Comparison of ENCODE assay signal across 11 mouse cellular contexts in the genomic region with DNA sequence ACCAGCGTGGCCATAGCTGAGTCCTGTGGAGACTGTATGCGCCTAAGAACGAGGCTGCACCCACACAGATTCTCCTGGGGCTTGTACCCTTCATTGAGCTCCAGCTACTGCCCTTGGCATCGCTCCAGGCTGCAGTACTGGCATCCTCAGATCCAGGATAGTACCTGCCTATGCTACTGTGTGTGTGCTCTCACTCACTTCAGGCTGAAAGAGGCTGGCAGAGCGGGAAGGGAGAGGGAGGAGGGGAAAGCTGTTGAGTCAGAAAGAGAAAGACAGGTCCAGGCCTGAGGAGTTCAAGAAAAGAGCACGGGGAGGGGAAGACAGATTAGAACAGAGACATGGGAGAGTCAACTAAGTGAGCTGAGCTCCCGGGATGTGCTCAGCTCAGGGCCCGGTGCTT. TPM values are rescaled to one million over a fixed set of nuclear protein-coding genes. Genes with fewer than 3 reads are reported as not detected.
DNase-seq lines count a peak whose midpoint lies in the region; ATAC-seq and TF ChIP-seq lines count a peak whose summit lies in the region.
"Had no signal": no experiment of that assay in that cellular context is flagged by ENCODE, and none has a peak within 500 bp of the region (broad histone marks: within the 10 kb centered on the region; RNA-seq: fewer than 3 reads in every experiment).

No protein-coding gene starts in this region.

- no peaks in the 10 kb centered on the region for H3K27me3 ChIP-seq in embryonic facial prominence, embryonic 10.5 days (replicated peaks; ENCODE audit: low read depth, poor library complexity, severe bottlenecking)
- H3K27me3 ChIP-seq in hindbrain, embryonic 10.5 days (ENCODE audit: insufficient read depth, poor library complexity, severe bottlenecking), result no peaks in the 10 kb centered on the region
- H3K27me3 ChIP-seq in midbrain, embryonic 15.5 days (replicated peaks), result no peaks in the 10 kb centered on the region
- H3K27me3 ChIP-seq: kidney, embryonic 15.5 days had no signal

- DNase-seq in cerebellum, adult 9-11 months, result peak; percentile 65
- no peak for DNase-seq in cerebellum, adult 9-10 months
- no peak for DNase-seq in embryonic facial prominence, embryonic 10.5 days (ENCODE audit: low spot score)
- no peak for DNase-seq in hindbrain, embryonic 10.5 days (ENCODE audit: low spot score)
- DNase-seq in left cerebral cortex, adult 2 months (ENCODE audit: extremely low spot score in 1 of 2, low spot score in 2 of 2), result no peak
- no peak for DNase-seq in thymus, postnatal 10 days (ENCODE audit: low spot score in 2 of 2)
- no peak for DNase-seq in layer of hippocampus, adult 8-10 months (ENCODE audit: low spot score in 2 of 2)
- DNase-seq: gastrocnemius, postnatal 25 days; liver, embryonic 13.5 days had no signal

- H3K9ac ChIP-seq in midbrain, embryonic 15.5 days, result no peak overlapping the region
- H3K9ac ChIP-seq: kidney, embryonic 15.5 days; liver, embryonic 13.5 days had no signal

- TF ChIP-seq CTCF in left cerebral cortex, adult 2 months (IDR thresholded peaks at IDR 0.05), result no peak

- H3K27ac ChIP-seq in embryonic facial prominence, embryonic 10.5 days (replicated peaks), result peak overlapping the region; percentile 73
- peak overlapping the region; percentile 91 for H3K27ac ChIP-seq in hindbrain, embryonic 10.5 days
- peak overlapping the region; percentile 82; the same call in 1 of the 2 replicates for H3K27ac ChIP-seq in midbrain, embryonic 15.5 days
- H3K27ac ChIP-seq in left cerebral cortex, adult 2 months, result no peak overlapping the region
- H3K27ac ChIP-seq: kidney, embryonic 15.5 days; liver, embryonic 13.5 days had no signal

- peak overlapping the region; percentile 21; the same call in 1 of the 2 replicates for H3K4me3 ChIP-seq in embryonic facial prominence, embryonic 10.5 days
- no peak overlapping the region for H3K4me3 ChIP-seq in hindbrain, embryonic 10.5 days
- H3K4me3 ChIP-seq in midbrain, embryonic 15.5 days, result no peak overlapping the region
- no peak overlapping the region for H3K4me3 ChIP-seq in left cerebral cortex, adult 2 months
- H3K4me3 ChIP-seq: kidney, embryonic 15.5 days; liver, embryonic 13.5 days had no signal

- peak overlapping the region; percentile 17 for H3K4me2 ChIP-seq in midbrain, embryonic 15.5 days
- H3K4me2 ChIP-seq: kidney, embryonic 15.5 days; liver, embryonic 13.5 days had no signal

- no peak for ATAC-seq in midbrain, embryonic 15.5 days (replicated peaks)

- peaks cover 25% of the 10 kb centered on the region for H3K36me3 ChIP-seq in embryonic facial prominence, embryonic 10.5 days (replicated peaks)
- peaks cover 52% of the 10 kb centered on the region for H3K36me3 ChIP-seq in hindbrain, embryonic 10.5 days
- H3K36me3 ChIP-seq in midbrain, embryonic 15.5 days (replicated peaks), result no peaks in the 10 kb centered on the region
- H3K36me3 ChIP-seq: liver, embryonic 13.5 days had no signal

- intact Hi-C loops in left cerebral cortex, adult 2 months (cut with DNase I), result no loop called here

- H3K4me1 ChIP-seq in embryonic facial prominence, embryonic 10.5 days, result peaks cover 86% of the 10 kb centered on the region
- H3K4me1 ChIP-seq in hindbrain, embryonic 10.5 days (replicated peaks), result peaks cover 95% of the 10 kb centered on the region
- peaks cover 64% of the 10 kb centered on the region for H3K4me1 ChIP-seq in midbrain, embryonic 15.5 days
- H3K4me1 ChIP-seq: liver, embryonic 13.5 days had no signal

- peaks cover 8% of the 10 kb centered on the region for H3K9me3 ChIP-seq in embryonic facial prominence, embryonic 10.5 days
- H3K9me3 ChIP-seq in hindbrain, embryonic 10.5 days, result peaks cover 10% of the 10 kb centered on the region; the same call in 1 of the 2 replicates
- no peaks in the 10 kb centered on the region for H3K9me3 ChIP-seq in midbrain, embryonic 15.5 days
- H3K9me3 ChIP-seq: kidney, embryonic 15.5 days; liver, embryonic 13.5 days had no signal

- WGBS in embryonic facial prominence, embryonic 10.5 days, result 67% methylated on average over 8 of the region's 8 CpGs
- WGBS in hindbrain, embryonic 10.5 days, result 62% methylated on average over 8 of the region's 8 CpGs
- WGBS in midbrain, embryonic 15.5 days, result 52% methylated on average over 8 of the region's 8 CpGs

RNA-seq across cellular contexts. Expression of a gene that starts 25.2 kb away (rescaled TPM):
- 14.2 and 14.3 TPM in 2 replicates for polyA plus RNA-seq in embryonic facial prominence, embryonic 10.5 days (2016; fragmentation: Nextera tagmentation; extraction: Ambion mirVana)
- 36.0 and 43.9 TPM in 2 replicates for polyA plus RNA-seq in hindbrain, embryonic 10.5 days (2016; fragmentation: Nextera tagmentation; extraction: Ambion mirVana)
- 11.7 and 15.8 TPM in 2 replicates for polyA plus RNA-seq in midbrain, embryonic 15.5 days (2015; fragmentation: Nextera tagmentation; extraction: Ambion mirVana)
- total RNA-seq in left cerebral cortex, adult 2 months (2021), result 10 to 100 TPM; 18.7 to 20.0 TPM
- total RNA-seq in layer of hippocampus, adult 8-10 months (2022), result 10 to 100 TPM; 10.7 to 13.4 (median 12.6) TPM
